In genomic region chr8:102726206-102726935, GRCm38 (mm10) we compare ENCODE assay signal across 13 mouse cellular contexts. TPM values are rescaled to one million over a fixed set of nuclear protein-coding genes. Genes with fewer than 3 reads are reported as not detected.
A peak's percentile ranks its signal among the peaks of the same experiment; 100 is the strongest.
DNase-seq lines count a peak whose midpoint lies in the region; ATAC-seq and TF ChIP-seq lines count a peak whose summit lies in the region.
"Had no signal": no experiment of that assay in that cellular context is flagged by ENCODE, and none has a peak within 500 bp of the region (broad histone marks: within the 10 kb centered on the region; RNA-seq: fewer than 3 reads in every experiment).

No protein-coding gene starts in this region.

- TF ChIP-seq EP300 in lung, postnatal 0 days (IDR thresholded peaks at IDR 0.05): no peak

- 10% methylated on average over 10 of the region's 10 CpGs for WGBS in forebrain, embryonic 16.5 days
- WGBS in midbrain, embryonic 13.5 days: 7% methylated on average over 10 of the region's 10 CpGs
- WGBS in lung, postnatal 0 days: 63% methylated on average over 10 of the region's 10 CpGs

- H3K4me3 ChIP-seq in forebrain, embryonic 16.5 days (replicated peaks; ENCODE audit: low read length): no peak overlapping the region
- H3K4me3 ChIP-seq in midbrain, embryonic 13.5 days (replicated peaks): no peak overlapping the region
- H3K4me3 ChIP-seq in lung, postnatal 0 days (ENCODE audit: low read depth, low read length): no peak overlapping the region
- H3K4me3 ChIP-seq: limb, embryonic 10.5 days; myocyte had no signal

- H3K4me2 ChIP-seq in forebrain, embryonic 16.5 days (ENCODE audit: low read length): no peak overlapping the region
- peak overlapping the region; percentile 24 for H3K4me2 ChIP-seq in midbrain, embryonic 13.5 days (replicated peaks)
- no peak overlapping the region for H3K4me2 ChIP-seq in lung, postnatal 0 days (replicated peaks; ENCODE audit: low read depth, low read length)
- H3K4me2 ChIP-seq: lung, embryonic 14.5 days had no signal

- H3K9me3 ChIP-seq in forebrain, embryonic 16.5 days (ENCODE audit: control insufficient read depth, low read length): no peaks in the 10 kb centered on the region
- H3K9me3 ChIP-seq in midbrain, embryonic 13.5 days: no peaks in the 10 kb centered on the region
- no peaks in the 10 kb centered on the region for H3K9me3 ChIP-seq in lung, postnatal 0 days (ENCODE audit: low read length)
- H3K9me3 ChIP-seq: limb, embryonic 10.5 days had no signal

- no peaks in the 10 kb centered on the region for H3K27me3 ChIP-seq in forebrain, embryonic 16.5 days (replicated peaks; ENCODE audit: control insufficient read depth, insufficient read depth, low read length)
- peaks cover 54% of the 10 kb centered on the region for H3K27me3 ChIP-seq in midbrain, embryonic 13.5 days
- no peaks in the 10 kb centered on the region for H3K27me3 ChIP-seq in lung, postnatal 0 days (replicated peaks; ENCODE audit: insufficient read depth, low read length)

- H3K9ac ChIP-seq in forebrain, embryonic 16.5 days (replicated peaks; ENCODE audit: low read depth, low read length): no peak overlapping the region
- no peak overlapping the region for H3K9ac ChIP-seq in midbrain, embryonic 13.5 days (replicated peaks)
- no peak overlapping the region for H3K9ac ChIP-seq in lung, postnatal 0 days (replicated peaks; ENCODE audit: low read depth)
- H3K9ac ChIP-seq: lung, embryonic 14.5 days had no signal

- no peak overlapping the region for H3K27ac ChIP-seq in forebrain, embryonic 16.5 days (ENCODE audit: low read length)
- no peak overlapping the region for H3K27ac ChIP-seq in midbrain, embryonic 13.5 days
- H3K27ac ChIP-seq in lung, postnatal 0 days (ENCODE audit: low read length): no peak overlapping the region
- H3K27ac ChIP-seq: limb, embryonic 10.5 days had no signal

- H3K36me3 ChIP-seq in forebrain, embryonic 16.5 days (ENCODE audit: control insufficient read depth, insufficient read depth): no peaks in the 10 kb centered on the region
- H3K36me3 ChIP-seq in midbrain, embryonic 13.5 days: no peaks in the 10 kb centered on the region
- no peaks in the 10 kb centered on the region for H3K36me3 ChIP-seq in lung, postnatal 0 days (ENCODE audit: insufficient read depth, low read length)

- TF ChIP-seq CTCF in lung, postnatal 0 days (IDR thresholded peaks at IDR 0.05): no peak

- peaks cover 11% of the 10 kb centered on the region for H3K4me1 ChIP-seq in forebrain, embryonic 16.5 days (replicated peaks; ENCODE audit: control insufficient read depth, insufficient read depth, low read length)
- peaks cover 17% of the 10 kb centered on the region for H3K4me1 ChIP-seq in midbrain, embryonic 13.5 days (replicated peaks)
- H3K4me1 ChIP-seq in lung, postnatal 0 days (ENCODE audit: insufficient read depth, low read depth, low read length): no peaks in the 10 kb centered on the region
- H3K4me1 ChIP-seq: limb, embryonic 10.5 days had no signal

- peak; percentile 57 for ATAC-seq in forebrain, embryonic 16.5 days
- peak; percentile 98 for ATAC-seq in midbrain, embryonic 13.5 days
- ATAC-seq in lung, postnatal 0 days: no peak

- peak; percentile 70 for DNase-seq in Muller cell, postnatal 12 days (ENCODE audit: inconsistent ontology term)
- DNase-seq in embryo, embryonic 10 days (ENCODE audit: low spot score): peak; percentile 78
- no peak for DNase-seq in urinary bladder, adult 18-20 months (ENCODE audit: low spot score in 2 of 2)
- no peak for DNase-seq in lung, postnatal 0 days (ENCODE audit: low spot score)
- no peak for DNase-seq in adipocyte (ENCODE audit: low spot score)
- DNase-seq in spleen, postnatal 36 days (ENCODE audit: low spot score in 2 of 2): no peak
- DNase-seq: gastrocnemius, postnatal 25 days; kidney, postnatal 10 days; lung, embryonic 14.5 days had no signal

RNA-seq across cellular contexts. Expression of gene Cdh11, which starts 59.1 kb away (rescaled TPM):
- polyA plus RNA-seq in forebrain, embryonic 16.5 days (2015; fragmentation: Nextera tagmentation; extraction: Ambion mirVana): 36.0 and 40.6 TPM in 2 replicates
- 28.2 and 29.7 TPM in 2 replicates for polyA plus RNA-seq in midbrain, embryonic 13.5 days (2015; fragmentation: Nextera tagmentation; extraction: Ambion mirVana)
- 89.4 and 98.6 TPM in 2 replicates for polyA plus RNA-seq in lung, postnatal 0 days (2015; fragmentation: Nextera tagmentation; extraction: Ambion mirVana)

Comparison
In these comparisons a context has a peak if more than half of its experiments do, and no peak if none do; other contexts are left out.
1. DNase-seq: peak in Muller cell, postnatal 12 days (single experiment) and embryo, embryonic 10 days (single experiment); none in urinary bladder, adult 18-20 months (0 of 2), lung, postnatal 0 days (single experiment), adipocyte (single experiment) and spleen, postnatal 36 days (0 of 2).